In the genomic region with DNA sequence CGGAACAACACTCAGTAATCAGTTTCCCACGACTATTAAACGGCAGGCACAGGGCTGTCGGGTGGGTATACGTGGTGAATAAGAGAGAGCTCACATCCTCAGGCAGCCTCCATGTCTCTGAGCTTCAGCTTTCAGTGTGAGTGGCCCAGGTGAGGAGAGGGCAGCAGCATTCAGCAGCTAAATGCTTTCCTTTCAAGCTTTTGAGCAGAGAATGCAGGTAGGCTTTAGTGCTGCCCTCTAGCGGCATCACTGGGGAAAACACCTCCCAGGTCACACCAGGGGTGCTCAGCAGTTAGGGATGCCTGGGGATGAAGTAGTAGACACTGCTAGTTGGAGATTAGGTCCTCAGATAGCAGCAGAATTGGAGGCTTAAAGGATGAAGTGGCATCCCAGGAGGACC, we compare ENCODE assay signal across 8 mouse cellular contexts. TPM values are rescaled to one million over a fixed set of nuclear protein-coding genes. Genes with fewer than 3 reads are reported as not detected.
DNase-seq lines count a peak whose midpoint lies in the region.
"Not testable (repeated sequence)": the region's sequence is repeated elsewhere in the genome, so short reads cannot be mapped to it uniquely, and the experiment has no call there.

No protein-coding gene starts in this region.

- peak; percentile 34 for DNase-seq in T-cell, adult 2 months (ENCODE audit: low spot score)
- DNase-seq in cerebellum, postnatal 25 days = peak; percentile 50 to 52
- peak; percentile 33 to 59 for DNase-seq in heart, adult 18-20 months
- peak; percentile 59 for DNase-seq in kidney, adult 18-20 months
- DNase-seq in left cerebral cortex, postnatal 14 days (ENCODE audit: low spot score in 2 of 2) = peak; percentile 5 to 24
- DNase-seq in lung, postnatal 36 days = peak; percentile 67
- DNase-seq in ovary, postnatal 14 days (ENCODE audit: low spot score) = peak; percentile 18
- DNase-seq in thymus, postnatal 10 days (ENCODE audit: low spot score in 2 of 2) = peak; percentile 3 to 45

- intact Hi-C loops in left cerebral cortex, postnatal 14 days (cut with DNase I) = not testable (repeated sequence)

RNA-seq across cellular contexts. Expression of gene Gm3776, which starts 2.8 kb away (rescaled TPM):
- 1 to 10 TPM; 2.1 to 2.5 TPM for total RNA-seq in heart, adult 18-20 months (2021)
- not detected for total RNA-seq in left cerebral cortex, postnatal 14 days (2021)

RNA-seq across cellular contexts. Expression of gene Gsta1, which starts 29.2 kb away (rescaled TPM):
- 1 to 10 TPM; 2.3 to 3.3 TPM for total RNA-seq in heart, adult 18-20 months (2021)
- total RNA-seq in left cerebral cortex, postnatal 14 days (2021) = not detected

RNA-seq across cellular contexts. Expression of gene Gm10639, which starts 30.0 kb away (rescaled TPM):
- total RNA-seq in heart, adult 18-20 months (2021) = 1 to 10 TPM in 1 of 2 experiments, under 1 TPM in 1; 0.93 to 1.2 TPM
- total RNA-seq in left cerebral cortex, postnatal 14 days (2021) = not detected

RNA-seq across cellular contexts. Expression of gene Omt2a, which starts 54.9 kb away (rescaled TPM):
- not detected for total RNA-seq in heart, adult 18-20 months (2021)
- not detected for total RNA-seq in left cerebral cortex, postnatal 14 days (2021)

Comparison
In these comparisons a context has a peak if more than half of its experiments do, and no peak if none do; other contexts are left out.
1. Peak in every context shown above with its lines: DNase-seq.
2. DNase-seq: peak in every context shown above with its lines; median percentile 67 in lung, postnatal 36 days; 59 in kidney, adult 18-20 months; 51 in cerebellum, postnatal 25 days; 46 in heart, adult 18-20 months; 34 in T-cell, adult 2 months; 24 in thymus, postnatal 10 days; 18 in ovary, postnatal 14 days; 14 in left cerebral cortex, postnatal 14 days.